Mouse (Mus musculus) adrenal gland, postnatal 4 days (tissue): ENCODE data around the gene Gm20388. TPM values are rescaled to one million over a fixed set of nuclear protein-coding genes. Genes with fewer than 3 reads are reported as not detected.

Source experiments
- DNase-seq, 2 experiments: peaks; one replicate each; pipeline ENCODE4 v3.0.0; 2021 to 2022; ENCODE audit warnings: low spot score in 2 of 2, mixed read lengths in 2 of 2
- total RNA-seq, 2 experiments: library from RNA; stranded (reverse); gene quantifications; 2 replicates each; pipeline ENCODE4 v1.2.3; 2021

The Gm20388 gene
- total RNA-seq, 2 experiments from 2014 or later = 8.8 TPM; not detected in 1

DNA sequence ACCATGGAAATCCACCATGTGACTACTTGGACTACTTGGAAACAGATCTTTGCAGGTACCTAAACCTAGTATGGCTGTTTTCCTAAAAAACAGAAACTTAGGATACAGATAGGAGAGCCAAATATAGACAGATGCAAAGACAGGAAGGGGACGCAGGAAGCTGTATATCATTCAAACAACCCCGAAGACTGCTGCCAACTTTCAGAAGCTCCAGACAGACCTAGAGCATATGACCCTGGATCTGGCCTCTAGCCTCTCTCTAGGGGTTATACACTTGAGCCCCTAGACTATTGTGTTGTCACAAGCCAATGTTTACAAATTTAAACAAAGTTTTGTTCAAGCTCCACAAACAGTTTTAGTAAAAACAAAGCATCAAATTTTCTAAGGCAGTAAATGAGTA is 3050.8 kb downstream of the Gm20388 start:
- no peak for DNase-seq

- no peak for DNase-seq
These were observed 3051.4 kb downstream of the Gm20388 start for GRCm38 (mm10) chr8:122962046-122962445.

DNA sequence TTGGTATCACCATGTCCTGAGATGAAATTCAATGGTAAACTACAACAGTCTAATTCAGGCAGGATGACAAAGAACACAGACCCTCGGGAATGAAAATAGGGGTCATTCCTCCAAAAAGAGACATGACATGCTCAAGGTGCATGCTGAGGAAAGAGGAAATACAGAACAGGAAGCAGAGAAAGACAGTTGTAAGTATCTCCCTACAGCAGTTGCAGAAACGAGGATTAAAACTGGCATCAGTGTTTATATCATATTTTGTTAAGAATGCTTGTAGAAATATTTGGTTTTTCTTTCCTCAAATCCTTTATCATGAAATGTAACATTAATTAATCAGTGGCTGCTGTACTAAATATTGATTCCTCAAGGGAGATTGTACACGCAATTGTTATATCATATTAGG is 3056.0 kb downstream of the Gm20388 start:
- no peak for DNase-seq

- no peak for DNase-seq
These were observed 3057.5 kb downstream of the Gm20388 start for GRCm38 (mm10) chr8:122968145-122968544.

DNA sequence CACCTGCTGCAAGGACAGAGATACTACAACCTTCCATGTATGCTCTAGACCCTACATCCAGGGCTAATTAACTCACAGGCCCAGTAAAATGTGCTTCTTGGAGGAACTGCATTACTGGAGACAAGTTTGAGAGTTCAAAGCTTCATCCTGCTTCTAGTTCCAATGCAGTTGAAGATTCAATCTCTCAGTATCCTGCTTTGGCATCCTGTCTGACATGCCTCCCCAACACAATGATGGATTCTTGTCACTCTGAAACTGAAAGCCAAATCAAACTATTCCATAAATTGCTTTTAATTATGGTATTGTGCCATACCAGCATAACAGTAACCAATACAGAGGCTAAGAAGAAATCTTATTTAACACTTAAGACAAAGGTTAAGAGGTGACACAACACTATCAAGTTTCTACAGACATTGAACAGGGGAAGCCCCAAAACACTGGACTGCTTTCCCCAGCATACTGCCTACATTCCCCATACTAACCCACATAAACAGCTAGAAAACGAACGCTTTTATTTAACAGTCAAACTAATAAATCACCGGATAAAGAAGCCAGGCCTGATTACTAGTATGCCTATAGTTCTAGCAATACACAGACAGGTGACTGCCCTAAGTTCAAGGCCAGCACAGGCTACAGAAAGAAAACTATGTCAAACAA is 3059.5 kb downstream of the Gm20388 start:
- DNase-seq = no peak

DNA sequence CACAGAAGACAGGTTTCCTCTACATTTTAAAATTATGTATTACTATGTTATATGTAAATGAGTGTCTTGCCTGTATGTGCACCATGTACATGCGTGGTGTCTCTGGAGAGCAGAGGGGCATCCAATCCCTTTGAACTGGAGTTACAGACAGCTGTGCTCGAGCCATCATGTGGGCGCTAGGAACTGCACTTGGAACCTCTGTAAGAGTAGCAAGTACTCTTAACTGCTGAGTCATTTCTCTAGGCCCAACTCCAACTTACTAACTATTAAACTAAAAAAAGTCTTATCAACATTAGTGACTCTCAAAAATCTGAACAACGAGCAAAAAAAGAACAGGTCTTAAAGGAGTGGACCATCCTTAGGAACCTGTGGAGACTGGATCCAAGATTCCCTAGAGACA is 3065.4 kb downstream of the Gm20388 start:
- no peak for DNase-seq

- no peak for DNase-seq
These were observed 3068.8 kb downstream of the Gm20388 start for GRCm38 (mm10) chr8:122979424-122979823.

DNA sequence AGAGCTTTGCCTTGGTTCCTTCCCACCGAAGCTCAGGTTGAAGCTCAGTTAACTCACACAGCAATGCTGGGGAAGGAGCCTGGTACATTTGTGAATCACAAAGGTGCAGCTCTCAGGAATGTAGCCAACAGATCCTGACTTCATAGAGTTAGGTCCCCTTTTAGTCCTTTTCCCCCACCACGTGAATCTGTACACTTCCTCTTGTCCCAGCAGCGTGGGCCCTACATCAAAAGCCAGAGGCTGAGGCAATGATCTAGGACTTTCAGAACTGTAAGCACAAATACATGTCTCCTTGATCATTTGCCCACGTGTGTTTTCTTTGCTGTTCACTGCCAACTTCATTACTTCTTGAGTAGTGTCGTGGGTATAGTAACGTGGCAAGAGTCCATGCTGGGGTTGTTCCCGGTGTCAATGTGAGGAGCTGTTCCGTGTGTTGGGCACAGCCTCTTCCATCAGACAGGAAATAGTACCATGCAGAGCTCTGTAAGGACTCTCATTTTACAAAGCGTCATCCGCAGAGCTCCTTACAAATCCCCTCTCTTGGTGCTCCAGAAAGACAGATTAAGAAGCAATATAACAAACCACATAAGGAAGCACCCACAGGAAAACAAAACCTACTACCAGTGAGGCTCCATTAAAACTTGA is 3069.3 kb downstream of the Gm20388 start:
- no peak for DNase-seq

- DNase-seq = no peak
These were observed 3071.0 kb downstream of the Gm20388 start for GRCm38 (mm10) chr8:122981646-122982045.

GRCm38 (mm10) chr8:122983178-122983942 is 3072.7 kb downstream of the Gm20388 start:
- no peak for DNase-seq

DNA sequence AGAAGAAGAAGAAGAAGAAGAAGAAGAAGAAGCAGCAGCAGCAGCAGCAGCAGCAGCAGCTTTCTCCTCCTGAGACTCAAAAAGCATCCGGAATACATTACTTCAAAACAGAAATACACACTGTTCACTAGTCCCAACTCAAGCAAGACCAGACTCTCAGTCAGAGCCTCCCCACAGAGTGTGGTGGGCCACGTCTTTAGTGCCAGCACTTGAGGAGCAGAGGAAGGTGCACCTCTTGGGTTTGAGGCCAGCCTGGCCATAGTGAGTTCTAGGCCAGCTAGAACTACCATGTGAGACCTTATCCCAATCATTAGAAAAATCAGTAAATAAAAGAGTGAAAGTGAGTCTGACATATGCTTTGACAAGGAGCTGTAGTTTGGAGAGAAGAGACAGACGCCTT is 3073.5 kb downstream of the Gm20388 start:
- DNase-seq = no peak

- no peak for DNase-seq
These were observed 3076.0 kb downstream of the Gm20388 start for GRCm38 (mm10) chr8:122986501-122987184.

GRCm38 (mm10) chr8:122987255-122987654 is 3076.6 kb downstream of the Gm20388 start:
- DNase-seq = no peak

- DNase-seq = no peak
These were observed 3078.3 kb downstream of the Gm20388 start for GRCm38 (mm10) chr8:122988955-122989354.

GRCm38 (mm10) chr8:122989976-122990375 is 3079.3 kb downstream of the Gm20388 start:
- DNase-seq = no peak

- DNase-seq = no peak
These were observed 3080.7 kb downstream of the Gm20388 start for GRCm38 (mm10) chr8:122991368-122991767.

DNA sequence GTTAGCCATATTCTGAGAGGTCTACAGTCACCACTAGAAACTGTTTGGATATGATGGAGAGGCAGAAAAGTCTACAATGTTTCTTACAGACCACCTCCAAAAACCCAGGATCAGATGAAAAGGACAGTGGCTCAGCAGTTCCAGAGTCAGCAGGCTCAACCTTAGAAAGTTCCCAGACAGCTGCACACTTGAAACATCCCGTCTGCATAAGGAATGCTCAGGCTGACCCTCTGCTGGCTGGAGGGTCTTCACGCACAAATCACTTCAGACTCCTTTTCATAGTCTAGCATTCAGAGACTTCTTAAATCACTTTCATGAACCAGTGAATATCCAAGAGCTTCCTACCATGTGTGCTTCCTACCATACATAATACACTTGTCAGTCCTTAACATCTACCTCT is 3081.7 kb downstream of the Gm20388 start:
- no peak for DNase-seq

- no peak for DNase-seq
These were observed 3082.4 kb downstream of the Gm20388 start for GRCm38 (mm10) chr8:122993031-122993430.

- no peak for DNase-seq
These were observed 3083.1 kb downstream of the Gm20388 start for GRCm38 (mm10) chr8:122993740-122994139.

DNA sequence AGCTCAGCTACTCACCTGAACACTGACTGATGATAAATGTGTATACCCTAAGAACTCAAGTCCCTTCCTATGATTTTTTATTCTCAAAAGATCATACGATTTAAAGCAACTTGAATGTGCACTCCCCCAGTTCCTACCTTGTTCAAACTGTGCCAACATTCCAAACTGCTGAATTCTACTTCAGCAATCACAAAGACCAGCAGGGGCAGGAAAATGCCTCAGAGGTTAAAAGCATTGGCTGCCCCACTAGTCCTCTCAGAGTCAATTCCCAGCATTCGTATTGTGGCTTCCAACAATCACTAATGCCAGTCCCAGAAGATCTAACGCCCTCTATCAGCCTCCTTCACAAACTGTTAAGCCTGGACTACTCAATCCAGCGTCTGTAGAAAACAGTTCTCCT is 3087.3 kb downstream of the Gm20388 start:
- DNase-seq = no peak

GRCm38 (mm10) chr8:123000311-123000710 is 3089.7 kb downstream of the Gm20388 start:
- no peak for DNase-seq
